Mouse (Mus musculus) gastrocnemius, postnatal 4 days (tissue): ENCODE data around the gene Ube2h. TPM values are rescaled to one million over a fixed set of nuclear protein-coding genes. Genes with fewer than 3 reads are reported as not detected.
"Not testable (repeated sequence)": the region's sequence is repeated elsewhere in the genome, so short reads cannot be mapped to it uniquely, and the experiment has no call there.

Source experiments
- DNase-seq, 2 experiments: peaks; one replicate each; pipeline ENCODE4 v3.0.0; 2021 to 2022; ENCODE audit warnings: low spot score in 2 of 2, mixed read lengths in 2 of 2
- total RNA-seq, 2 experiments: library from RNA; stranded (reverse); gene quantifications; 2 replicates each; pipeline ENCODE4 v1.2.3; 2021

Gene Ube2h
- total RNA-seq, 2 experiments from 2014 or later = 82.2 to 103 TPM

- DNase-seq = not testable (repeated sequence)
These were observed 99.2 kb downstream of the Ube2h start for GRCm38 (mm10) chr6:30205180-30205538.

DNA sequence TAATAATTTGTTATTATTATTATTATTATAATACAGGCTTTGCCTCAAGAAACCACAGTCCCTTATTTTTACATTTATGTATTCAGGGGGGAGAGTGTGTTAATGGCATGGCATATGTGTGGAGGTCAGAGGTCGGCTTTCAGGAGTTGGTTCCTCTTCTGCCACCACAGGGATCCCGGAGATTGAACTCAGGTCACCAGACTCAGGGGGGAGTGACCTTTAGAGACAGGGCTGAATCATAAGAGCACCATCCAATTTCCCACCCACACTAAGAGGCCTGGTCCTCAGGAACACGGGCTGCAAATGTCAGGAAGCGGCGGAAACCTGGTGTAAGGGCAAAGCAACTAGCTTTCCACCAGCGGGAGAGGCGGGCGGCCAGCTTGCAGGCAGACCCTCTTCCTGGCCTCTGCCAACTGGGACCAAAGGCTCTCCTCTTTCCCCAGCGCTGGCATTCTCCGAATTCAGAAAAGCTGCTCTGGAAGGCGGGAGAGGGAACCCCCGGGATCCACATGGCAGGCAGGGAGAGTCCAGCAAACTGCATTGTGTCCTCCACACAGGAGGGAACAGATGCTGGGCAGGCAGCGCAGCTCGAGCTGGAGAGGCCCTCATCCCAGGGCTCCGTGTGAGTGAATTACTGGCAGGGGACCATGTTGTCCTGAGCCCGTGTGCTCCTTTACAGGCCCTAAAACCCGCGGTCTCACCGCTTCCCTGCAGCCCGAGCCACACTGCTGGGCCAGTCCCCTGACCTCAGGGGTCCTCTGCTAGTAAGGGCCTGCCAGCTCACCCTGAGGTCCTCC lies 99.8 kb downstream of the Ube2h start:
- DNase-seq = peak in 1 of 2 experiments; percentile 24

DNA sequence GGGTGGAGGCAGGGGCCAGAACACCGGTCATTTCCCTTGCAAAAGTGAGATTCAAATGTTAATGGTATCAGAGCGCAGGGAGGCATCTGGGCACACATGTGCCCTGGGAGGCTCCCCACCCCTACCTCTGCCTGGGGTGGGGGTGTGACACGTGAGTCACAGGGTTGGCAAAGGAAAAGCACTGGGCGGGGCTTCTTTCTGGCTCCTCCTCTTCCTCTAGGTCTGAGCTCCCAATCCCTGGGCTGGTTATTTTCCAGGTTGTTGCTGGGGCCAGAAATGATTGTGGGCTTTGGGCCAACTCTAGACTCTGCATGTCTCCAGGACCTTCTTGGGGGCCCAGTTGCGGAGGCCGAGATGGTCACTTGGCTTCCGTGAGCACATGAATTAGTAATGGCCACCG lies 108.2 kb downstream of the Ube2h start:
- DNase-seq = no peak

DNA sequence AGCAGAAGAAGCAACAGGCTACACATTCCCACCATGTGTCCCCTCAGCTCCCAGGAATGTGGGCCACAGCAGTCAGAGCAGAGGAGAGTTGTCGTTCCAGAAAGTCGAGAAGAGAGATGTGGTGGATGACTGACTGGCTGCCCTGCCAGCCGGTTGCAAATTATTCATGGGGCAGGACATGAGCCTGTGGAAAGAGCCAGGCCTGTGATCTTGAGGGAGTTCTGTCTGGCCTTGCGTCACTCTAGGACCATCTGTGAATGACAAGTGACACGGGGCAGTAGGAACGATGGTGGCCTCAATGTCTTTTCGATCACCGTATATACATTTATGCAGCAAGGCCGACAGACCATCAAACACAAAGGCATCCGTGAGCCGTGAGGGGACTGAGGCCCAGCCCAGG lies 108.7 kb downstream of the Ube2h start:
- DNase-seq = no peak

DNA sequence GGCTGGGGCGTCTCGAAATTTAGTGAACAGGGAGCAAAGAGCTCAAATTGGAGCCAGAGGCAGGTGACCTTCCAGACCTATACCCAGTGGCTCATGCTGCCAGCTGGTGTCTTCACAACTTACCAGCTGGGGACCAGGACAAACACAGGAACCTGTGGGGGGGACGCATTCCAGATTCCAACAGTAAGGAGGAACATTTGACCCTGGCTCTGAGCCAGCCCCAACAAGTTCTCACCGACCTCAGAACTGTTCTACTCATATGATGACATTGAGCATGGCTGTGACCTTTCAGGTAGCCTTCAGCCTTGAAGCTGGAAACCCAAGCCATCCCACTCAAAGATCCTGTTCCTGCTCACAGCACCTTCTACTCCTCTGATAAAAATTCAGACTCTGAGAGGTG lies 120.7 kb downstream of the Ube2h start:
- no peak for DNase-seq

- no peak for DNase-seq
These were observed 122.3 kb downstream of the Ube2h start for GRCm38 (mm10) chr6:30182038-30182437.

DNA sequence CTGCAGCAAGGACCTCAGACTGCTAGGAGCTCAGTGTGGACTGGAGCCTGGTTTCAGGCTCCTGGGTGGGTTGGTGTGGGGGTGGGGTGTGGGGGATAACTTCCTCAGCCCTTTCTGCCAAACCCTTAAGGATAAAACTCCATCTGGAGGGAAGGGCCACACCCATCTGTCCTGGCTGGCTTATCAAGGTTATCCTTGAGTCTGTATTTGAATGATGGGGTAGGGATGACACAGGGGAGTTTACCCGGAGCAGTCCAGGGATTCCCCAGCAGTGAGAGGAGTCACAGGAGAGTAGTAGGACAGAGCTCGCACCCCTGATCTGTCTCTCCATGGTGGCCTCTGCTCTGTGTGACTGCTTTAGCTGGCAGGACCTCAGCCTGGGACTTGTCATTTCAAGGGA lies 124.0 kb downstream of the Ube2h start:
- no peak for DNase-seq

GRCm38 (mm10) chr6:30179046-30179445 lies 125.3 kb downstream of the Ube2h start:
- no peak for DNase-seq

DNA sequence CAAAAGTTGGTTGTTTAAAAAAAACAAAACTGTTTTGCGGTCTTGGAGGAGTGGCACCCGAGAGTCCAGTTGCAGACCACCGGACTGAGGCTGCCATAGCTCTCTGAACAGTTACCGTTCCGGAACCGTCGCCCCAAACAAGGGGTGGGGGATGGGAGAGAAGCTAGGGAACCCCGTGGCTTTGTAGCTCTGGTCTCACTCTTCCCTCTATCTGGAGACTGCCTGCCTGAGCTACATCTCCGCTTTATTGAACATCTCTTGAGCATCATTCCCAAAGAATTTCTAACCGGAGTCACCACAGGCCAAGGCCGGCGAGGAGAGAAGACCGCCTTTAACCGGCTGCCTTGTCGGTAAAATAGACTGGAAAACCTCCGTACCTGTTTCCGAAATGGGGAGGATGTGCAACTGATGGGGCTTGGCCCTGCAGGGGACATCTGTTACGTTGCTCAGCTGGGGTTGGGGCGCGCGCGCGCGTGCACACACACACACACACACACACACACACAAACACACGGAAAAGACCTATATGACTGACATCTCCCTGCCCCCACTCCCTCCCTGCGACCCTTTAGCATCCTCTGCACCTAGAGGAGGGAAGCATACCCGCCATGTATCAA lies 126.2 kb downstream of the Ube2h start:
- no peak for DNase-seq

DNA sequence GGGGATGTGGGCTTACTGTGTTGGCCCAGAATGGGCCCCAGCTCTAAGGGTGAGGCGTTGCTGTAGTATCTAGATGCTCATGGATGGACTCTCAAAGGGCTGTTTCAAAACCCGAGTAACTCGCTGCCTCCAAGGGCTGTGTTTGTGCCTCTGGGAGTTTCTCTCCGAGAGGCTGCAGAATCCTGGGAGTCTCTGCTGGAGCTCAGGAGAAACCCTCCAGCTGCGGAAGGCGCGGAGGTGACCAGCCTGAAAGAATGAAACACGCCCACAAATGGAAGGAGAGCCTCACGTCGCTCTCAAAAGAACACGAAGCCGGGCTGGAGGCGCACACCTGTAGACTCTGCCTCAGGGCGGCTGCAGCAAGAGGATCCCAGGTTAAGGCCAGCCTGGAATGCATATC lies 127.0 kb downstream of the Ube2h start:
- no peak for DNase-seq

- no peak for DNase-seq
These were observed 127.8 kb downstream of the Ube2h start for GRCm38 (mm10) chr6:30176496-30176895.

DNA sequence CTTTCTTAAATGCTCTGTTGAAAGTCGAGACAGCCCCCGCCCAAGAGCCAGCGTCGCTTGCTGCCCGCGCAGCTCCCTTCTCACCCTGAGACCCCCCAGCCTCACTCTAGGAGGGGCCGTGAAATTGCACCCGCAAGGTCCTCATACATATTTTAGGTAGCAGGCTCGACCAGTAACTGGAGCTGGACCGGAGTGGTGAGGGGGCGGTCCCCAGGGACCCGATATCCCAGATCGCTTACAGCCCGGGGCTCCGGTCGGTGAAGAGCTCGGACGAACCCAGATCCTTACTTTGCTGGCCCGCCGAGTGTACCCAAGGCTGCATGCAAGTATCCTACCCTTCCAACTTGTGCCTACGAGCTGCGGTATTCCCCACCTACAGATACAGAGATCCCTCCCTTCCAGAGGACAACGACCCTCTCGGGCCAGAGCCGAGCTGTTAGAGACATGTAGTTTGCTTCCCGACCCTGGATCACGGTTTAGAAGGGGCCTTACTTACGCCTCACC lies 128.4 kb downstream of the Ube2h start:
- no peak for DNase-seq

- no peak for DNase-seq
These were observed 129.0 kb downstream of the Ube2h start for GRCm38 (mm10) chr6:30175225-30175917.

- DNase-seq = no peak
These were observed 129.7 kb downstream of the Ube2h start for GRCm38 (mm10) chr6:30174461-30175224.

- DNase-seq = no peak
These were observed 130.5 kb downstream of the Ube2h start for GRCm38 (mm10) chr6:30173551-30174460.

- DNase-seq = no peak
These were observed 131.4 kb downstream of the Ube2h start for GRCm38 (mm10) chr6:30172820-30173550.

DNA sequence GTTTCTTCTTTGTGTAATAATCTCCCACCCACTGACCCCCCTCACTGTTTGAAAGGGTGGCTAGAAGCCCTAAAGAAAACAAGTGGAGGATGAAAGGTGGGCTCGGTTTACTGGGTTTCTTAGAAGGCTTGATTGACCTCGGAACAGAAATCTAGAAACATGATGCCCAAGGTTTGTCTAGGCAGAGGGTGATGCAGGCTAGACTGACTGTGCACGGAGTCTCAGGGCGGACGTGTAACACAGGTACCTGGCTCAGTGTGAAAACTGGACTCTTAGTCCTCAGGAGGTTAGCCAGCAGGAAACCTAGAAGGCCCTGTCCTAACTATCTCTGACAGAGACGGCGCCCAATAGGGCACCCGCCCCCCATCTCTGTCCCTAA lies 131.9 kb downstream of the Ube2h start:
- DNase-seq = no peak

DNA sequence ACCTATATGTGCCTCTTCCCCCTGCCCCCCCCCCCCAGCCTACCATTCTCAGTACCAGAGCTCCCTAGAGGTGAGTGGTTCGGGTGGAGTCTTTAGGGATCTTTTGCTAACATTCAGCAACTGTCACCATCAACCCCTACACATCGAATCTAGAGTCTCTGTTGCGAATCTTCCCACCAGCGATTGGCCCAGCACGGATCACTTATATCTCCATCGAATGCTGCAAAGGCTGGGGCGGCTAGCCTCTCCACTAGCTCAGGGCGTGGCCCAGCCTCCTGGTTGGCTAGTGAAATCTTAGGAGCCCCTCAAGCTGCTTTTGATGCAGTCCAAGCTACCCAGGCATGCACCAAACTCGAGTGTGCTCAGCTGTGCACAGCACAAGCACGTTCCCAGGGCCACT lies 132.4 kb downstream of the Ube2h start:
- DNase-seq = no peak

GRCm38 (mm10) chr6:30171226-30171625 lies 133.1 kb downstream of the Ube2h start:
- DNase-seq = no peak

- DNase-seq = no peak
These were observed 135.2 kb downstream of the Ube2h start for GRCm38 (mm10) chr6:30169148-30169547.
